Mouse (Mus musculus) forebrain, embryonic 15.5 days (tissue): ENCODE results near the gene Chmp4b. TPM values are rescaled to one million over a fixed set of nuclear protein-coding genes. Genes with fewer than 3 reads are reported as not detected.

Experiments used
- ATAC-seq: fragments of 200-750 bp; cut with Nextera tagmentation; replicated peaks from 2 replicates; pipeline ENCODE4 v1.8.0; 2017; ENCODE audit warnings: mild to moderate bottlenecking, moderate TSS enrichment, moderate library complexity
- H3K27ac ChIP-seq: fragments of 300-500 bp; sonication (generic); replicated peaks from 2 replicates; pipeline ENCODE4 v1.5.1; 2015; ENCODE audit warnings: mild to moderate bottlenecking, inconsistent platforms
- H3K27me3 ChIP-seq: fragments of 300-500 bp; sonication (generic); 2 replicates; pipeline ENCODE4 v1.6.1; 2015; ENCODE audit warnings: inconsistent platforms
- H3K36me3 ChIP-seq: fragments of 300-500 bp; sonication (generic); 2 replicates; pipeline ENCODE4 v1.6.1; 2015; ENCODE audit warnings: mild to moderate bottlenecking, inconsistent platforms
- H3K4me1 ChIP-seq: fragments of 300-500 bp; sonication (generic); 2 replicates; pipeline ENCODE4 v1.6.1; 2015; ENCODE audit warnings: inconsistent platforms
- H3K4me2 ChIP-seq: fragments of 300-500 bp; sonication (generic); replicated peaks from 2 replicates; pipeline ENCODE4 v1.6.1; 2015; ENCODE audit warnings: mild to moderate bottlenecking, inconsistent platforms
- H3K4me3 ChIP-seq: fragments of 300-500 bp; sonication (generic); 2 replicates; pipeline ENCODE4 v1.5.1; 2015; ENCODE audit warnings: mild to moderate bottlenecking, inconsistent platforms
- H3K9ac ChIP-seq: fragments of 300-500 bp; sonication (generic); replicated peaks from 2 replicates; pipeline ENCODE4 v1.6.1; 2015; ENCODE audit warnings: mild to moderate bottlenecking, inconsistent platforms
- H3K9me3 ChIP-seq: fragments of 300-500 bp; sonication (generic); 2 replicates; pipeline ENCODE4 v1.6.1; 2016; ENCODE audit warnings: inconsistent platforms
- WGBS: fragments of 180-500 bp; shearing (Covaris S2); methylation state at CpG from one replicate; pipeline ENCODE4 v1.1.7; 2015; ENCODE audit warnings: mixed read lengths; 5-methylcytosine and 5-hydroxymethylcytosine counted together
- polyA plus RNA-seq: library from polyadenylated mRNA; unstranded; fragments of >200 nt; fragmentation: Nextera tagmentation; extraction: Ambion mirVana; gene quantifications from 2 replicates; pipeline ENCODE4 v1.2.1, GENCODE M21; 2015

Chmp4b gene
- polyA plus RNA-seq, 1 experiment from 2014 or later = 25.0 TPM

DNA sequence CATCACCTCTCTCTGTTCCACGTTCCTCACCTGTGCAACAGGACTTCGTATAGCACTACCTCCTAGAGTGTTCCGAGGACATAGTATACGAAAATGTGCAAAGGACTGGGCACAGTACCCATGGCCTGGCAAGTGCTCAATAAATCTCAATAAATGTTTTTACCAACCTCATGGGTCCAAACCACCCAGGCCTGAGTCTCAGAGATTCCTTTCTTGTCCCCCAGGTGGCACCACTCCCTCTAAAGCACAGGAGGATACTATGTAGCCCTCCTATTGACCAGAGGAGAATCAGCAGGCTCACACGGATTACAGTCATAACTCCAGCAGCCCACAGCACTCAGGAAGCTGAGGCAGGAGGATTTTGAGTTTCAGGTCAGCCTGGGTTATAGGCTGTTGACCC, 4.9 kb upstream of the Chmp4b start:
- no peaks in the 10 kb centered on the region for H3K4me1 ChIP-seq
- H3K9ac ChIP-seq = no peak overlapping the region
- H3K27ac ChIP-seq = no peak overlapping the region
- ATAC-seq = no peak
- no peak overlapping the region for H3K4me2 ChIP-seq
- no peaks in the 10 kb centered on the region for H3K9me3 ChIP-seq
- WGBS = 78% methylated on average over 5 of the region's 5 CpGs
- no peak overlapping the region for H3K4me3 ChIP-seq
- peaks cover 40% of the 10 kb centered on the region for H3K36me3 ChIP-seq
- no peaks in the 10 kb centered on the region for H3K27me3 ChIP-seq

DNA sequence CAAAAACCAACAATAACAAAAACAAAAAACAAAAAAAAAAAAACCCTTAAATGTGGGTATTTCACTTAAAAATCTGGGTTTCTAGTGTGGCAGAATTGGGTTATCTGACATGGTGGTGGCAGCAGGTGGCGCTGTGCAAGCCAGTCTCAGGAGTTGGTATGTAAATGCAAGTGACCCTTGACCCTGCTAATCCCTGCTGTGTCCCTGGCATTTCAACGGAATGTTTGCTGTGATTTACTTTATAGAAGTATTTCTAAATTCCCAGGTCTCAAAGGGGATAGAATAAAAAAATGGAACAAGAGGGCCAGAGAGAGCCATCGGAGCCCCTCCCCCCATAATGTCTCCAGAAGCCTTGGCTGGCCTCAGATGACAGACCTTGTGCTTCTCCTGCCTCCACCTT, 3.4 kb upstream of the Chmp4b start:
- H3K4me1 ChIP-seq = no peaks in the 10 kb centered on the region
- ATAC-seq = no peak
- H3K27ac ChIP-seq = no peak overlapping the region
- no peak overlapping the region for H3K9ac ChIP-seq
- no peak overlapping the region for H3K4me3 ChIP-seq
- 20% methylated on average over 3 of the region's 3 CpGs for WGBS
- H3K4me2 ChIP-seq = no peak overlapping the region
- peaks cover 28% of the 10 kb centered on the region for H3K36me3 ChIP-seq
- no peaks in the 10 kb centered on the region for H3K9me3 ChIP-seq
- H3K27me3 ChIP-seq = no peaks in the 10 kb centered on the region

DNA sequence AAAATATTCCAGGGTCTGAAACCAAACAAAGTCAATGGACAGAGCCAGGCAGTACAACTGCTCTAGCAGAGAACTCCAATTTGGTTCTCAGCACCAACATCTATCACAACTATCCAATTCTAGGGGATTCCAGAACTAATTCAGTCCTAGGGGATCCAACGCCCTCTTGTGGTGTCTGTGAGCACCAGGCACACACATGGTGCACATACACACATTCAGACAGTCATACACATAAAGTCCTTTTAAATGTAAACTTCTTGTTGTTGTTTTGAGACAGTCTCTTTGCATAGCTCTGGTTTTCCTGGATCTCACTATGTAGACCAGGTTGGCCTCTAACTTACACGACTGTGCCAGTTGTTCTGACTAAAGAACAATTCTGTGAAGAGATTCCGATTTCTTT, 1.1 kb upstream of the Chmp4b start:
- no peak overlapping the region for H3K27ac ChIP-seq
- no peaks in the 10 kb centered on the region for H3K27me3 ChIP-seq
- H3K4me1 ChIP-seq = no peaks in the 10 kb centered on the region
- H3K9me3 ChIP-seq = no peaks in the 10 kb centered on the region
- H3K36me3 ChIP-seq = peaks cover 10% of the 10 kb centered on the region; the same call in 1 of the 2 replicates
- no peak for ATAC-seq
- WGBS = 76% methylated on average over 3 of the region's 3 CpGs
- H3K4me3 ChIP-seq = no peak overlapping the region
- no peak overlapping the region for H3K4me2 ChIP-seq
- H3K9ac ChIP-seq = no peak overlapping the region

DNA sequence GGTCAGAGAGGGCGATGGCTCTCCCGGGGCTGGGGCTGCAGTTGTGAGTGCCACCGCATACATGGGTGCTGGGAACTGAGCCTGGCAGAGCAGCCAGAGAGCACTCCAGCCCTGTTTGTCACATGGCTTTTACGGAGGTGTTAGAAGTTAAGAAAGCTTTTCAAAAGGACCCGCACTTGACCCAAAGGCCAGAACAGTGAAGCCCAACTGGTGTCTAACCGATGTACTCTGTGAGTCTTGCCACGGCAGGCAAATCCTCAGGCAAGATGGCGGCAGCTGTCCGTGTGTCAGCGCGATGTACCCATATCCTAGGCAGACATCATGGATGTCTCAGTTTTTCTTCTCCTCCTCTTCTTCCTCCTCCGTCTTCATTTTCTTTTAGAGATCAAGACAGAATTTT, 3.5 kb downstream of the Chmp4b start:
- Histone ChIP-seq H3K36me3 (no peaks in the 10 kb centered on the region), H3K27ac (no peak overlapping the region), H3K27me3 (no peaks in the 10 kb centered on the region), H3K4me3 (no peak overlapping the region), H3K4me2 (no peak overlapping the region), H3K4me1 (peaks cover 31% of the 10 kb centered on the region), H3K9ac (no peak overlapping the region), H3K9me3 (no peaks in the 10 kb centered on the region)
- no peak for ATAC-seq
- 96% methylated on average over 12 of the region's 12 CpGs for WGBS

DNA sequence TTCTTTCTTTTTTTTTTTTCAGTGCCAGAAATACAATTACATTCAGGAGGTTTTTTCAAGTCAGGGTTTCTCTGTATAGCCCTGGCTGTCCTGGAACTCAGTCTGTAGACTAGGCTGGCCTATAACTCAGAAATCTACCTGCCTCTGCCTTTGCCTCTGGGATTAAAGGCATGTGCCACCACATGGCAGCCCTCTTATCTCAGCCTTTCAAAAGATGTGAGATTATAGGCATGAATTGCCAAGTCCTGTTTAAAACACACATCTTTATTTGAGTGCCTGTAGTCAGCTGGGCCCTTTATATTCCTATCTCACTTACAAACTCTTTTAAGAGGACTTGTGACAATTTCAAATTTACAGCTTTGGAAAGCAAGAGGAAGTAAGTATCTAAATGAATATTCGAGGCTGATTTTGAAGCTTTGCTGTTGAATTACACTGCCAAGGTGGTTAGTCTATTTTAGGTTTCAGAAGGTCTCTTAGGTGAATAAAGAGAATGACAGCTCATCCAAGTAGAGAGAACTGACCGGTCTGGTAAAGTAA, 4.4 kb downstream of the Chmp4b start:
- H3K4me3 ChIP-seq = no peak overlapping the region
- no peak overlapping the region for H3K9ac ChIP-seq
- peak overlapping the region; percentile 40; the same call in 1 of the 2 replicates for H3K4me2 ChIP-seq
- 92% methylated on average over 2 of the region's 2 CpGs for WGBS
- H3K9me3 ChIP-seq = no peaks in the 10 kb centered on the region
- no peaks in the 10 kb centered on the region for H3K27me3 ChIP-seq
- H3K4me1 ChIP-seq = peaks cover 31% of the 10 kb centered on the region
- H3K27ac ChIP-seq = 0 out of 2 replicates have a peak overlapping the region, but pooled peaks have one; percentile 28
- no peaks in the 10 kb centered on the region for H3K36me3 ChIP-seq
- no peak for ATAC-seq

DNA sequence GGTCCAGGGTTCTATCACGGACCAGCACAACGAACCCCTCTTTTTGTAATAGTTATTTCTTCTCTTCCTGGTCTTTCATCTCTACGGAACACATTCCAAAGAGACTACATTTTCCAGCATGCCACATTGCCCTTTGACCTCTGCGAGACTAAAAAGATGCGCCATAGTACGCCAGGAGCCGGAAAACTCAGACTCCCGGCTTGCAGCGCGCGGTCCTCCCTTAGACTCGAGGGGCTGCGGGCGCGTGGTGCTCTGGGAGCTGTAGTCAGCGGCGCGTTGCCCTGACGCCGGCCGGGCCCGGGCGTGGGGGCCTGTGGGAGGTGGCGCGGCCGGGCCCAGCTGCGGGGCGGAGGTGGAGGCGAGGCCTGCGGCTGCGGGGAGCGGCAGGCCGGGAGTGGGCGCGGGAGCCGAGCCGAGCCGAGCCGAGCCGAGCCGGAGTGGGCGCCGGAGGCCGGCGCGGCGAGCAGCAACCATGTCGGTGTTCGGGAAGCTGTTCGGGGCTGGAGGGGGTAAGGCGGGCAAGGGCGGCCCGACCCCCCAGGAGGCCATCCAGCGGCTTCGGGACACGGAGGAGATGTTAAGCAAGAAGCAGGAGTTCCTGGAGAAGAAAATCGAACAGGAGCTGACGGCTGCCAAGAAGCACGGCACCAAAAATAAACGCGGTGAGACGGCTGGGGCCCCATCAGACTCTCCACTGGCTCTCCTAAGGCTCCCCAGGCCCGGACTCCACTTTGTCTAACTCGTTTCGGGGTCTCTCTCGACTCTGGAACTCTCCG, 5.4 kb downstream of the Chmp4b start:
- under 1% methylated on average over 67 of the region's 67 CpGs for WGBS
- Histone ChIP-seq H3K9me3 (no peaks in the 10 kb centered on the region), H3K4me1 (peaks cover 31% of the 10 kb centered on the region), H3K27me3 (no peaks in the 10 kb centered on the region), H3K9ac (peak overlapping the region; percentile 97), H3K27ac (peak overlapping the region; percentile 74), H3K4me2 (peak overlapping the region; percentile 79), H3K4me3 (peak overlapping the region; percentile 98), H3K36me3 (no peaks in the 10 kb centered on the region)
- peak; percentile 100 for ATAC-seq

DNA sequence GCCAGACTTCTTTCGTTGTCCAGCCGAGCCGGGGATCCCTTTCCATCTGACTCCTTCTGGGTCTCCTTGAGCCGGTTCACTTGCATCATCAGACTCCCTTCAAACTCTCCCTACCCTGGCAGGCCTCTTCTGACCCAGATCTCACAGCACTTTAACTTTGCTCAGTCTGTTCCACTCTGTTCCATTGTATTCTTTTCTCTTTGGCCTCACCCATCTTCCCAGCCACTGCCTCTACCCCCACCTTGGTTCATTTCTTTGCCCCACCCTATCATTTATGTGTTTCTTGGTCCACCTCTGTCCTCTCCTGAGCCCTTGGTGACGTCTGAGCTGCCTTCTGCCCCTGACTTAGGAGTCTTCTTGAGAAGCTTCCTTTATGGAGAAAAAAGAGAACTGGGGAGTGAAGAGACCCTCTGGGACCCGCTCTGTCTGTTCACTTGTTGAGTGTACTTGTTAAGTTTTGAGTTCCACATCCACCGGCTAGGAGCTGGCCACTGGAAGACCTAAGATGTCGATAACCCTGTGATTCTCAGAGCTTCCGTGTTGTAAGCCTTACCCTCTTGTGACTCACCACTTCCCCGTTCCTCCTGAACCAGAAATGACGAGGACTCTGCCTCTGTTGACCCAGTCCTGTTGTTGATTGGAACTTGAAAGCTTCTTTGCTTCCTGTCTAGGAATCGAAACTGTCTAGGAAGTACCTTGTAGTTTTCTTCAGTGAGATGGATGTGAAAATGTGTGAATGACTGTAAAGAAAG, 6.2 kb downstream of the Chmp4b start:
- no peaks in the 10 kb centered on the region for H3K36me3 ChIP-seq
- no peaks in the 10 kb centered on the region for H3K9me3 ChIP-seq
- peak overlapping the region; percentile 97 for H3K9ac ChIP-seq
- H3K4me1 ChIP-seq = peaks cover 31% of the 10 kb centered on the region
- H3K27ac ChIP-seq = peak overlapping the region; percentile 74
- peak overlapping the region; percentile 79 for H3K4me2 ChIP-seq
- no peaks in the 10 kb centered on the region for H3K27me3 ChIP-seq
- WGBS = 17% methylated on average over 12 of the region's 12 CpGs
- peak overlapping the region; percentile 98 for H3K4me3 ChIP-seq
- no peak for ATAC-seq

DNA sequence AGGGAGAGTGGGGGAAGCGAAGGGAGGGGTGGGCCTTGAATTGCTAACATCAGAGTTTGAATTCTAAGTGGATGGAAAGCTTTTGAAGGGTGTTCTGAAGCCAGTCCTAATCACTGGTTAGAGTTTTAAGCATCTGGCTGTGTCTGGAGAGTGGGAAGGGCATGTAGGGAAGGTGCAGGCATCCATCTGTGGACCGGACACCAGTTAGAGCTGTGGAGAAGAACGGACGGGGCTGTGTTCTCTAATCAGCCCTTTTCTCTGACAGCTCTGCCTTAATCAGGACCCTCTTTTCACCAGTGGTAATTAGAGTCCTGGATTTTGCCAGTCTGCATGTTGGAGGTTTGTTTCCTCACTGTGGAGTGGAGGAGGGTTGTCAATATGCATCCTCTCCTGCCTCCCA, 7.6 kb downstream of the Chmp4b start:
- H3K27ac ChIP-seq = no peak overlapping the region
- no peak overlapping the region for H3K9ac ChIP-seq
- peak overlapping the region; percentile 4; the same call in 1 of the 2 replicates for H3K4me3 ChIP-seq
- H3K9me3 ChIP-seq = no peaks in the 10 kb centered on the region
- peaks cover 3% of the 10 kb centered on the region; the same call in 1 of the 2 replicates for H3K36me3 ChIP-seq
- peak overlapping the region; percentile 79 for H3K4me2 ChIP-seq
- H3K4me1 ChIP-seq = peaks cover 31% of the 10 kb centered on the region
- 52% methylated on average over 4 of the region's 4 CpGs for WGBS
- no peak for ATAC-seq
- no peaks in the 10 kb centered on the region for H3K27me3 ChIP-seq

DNA sequence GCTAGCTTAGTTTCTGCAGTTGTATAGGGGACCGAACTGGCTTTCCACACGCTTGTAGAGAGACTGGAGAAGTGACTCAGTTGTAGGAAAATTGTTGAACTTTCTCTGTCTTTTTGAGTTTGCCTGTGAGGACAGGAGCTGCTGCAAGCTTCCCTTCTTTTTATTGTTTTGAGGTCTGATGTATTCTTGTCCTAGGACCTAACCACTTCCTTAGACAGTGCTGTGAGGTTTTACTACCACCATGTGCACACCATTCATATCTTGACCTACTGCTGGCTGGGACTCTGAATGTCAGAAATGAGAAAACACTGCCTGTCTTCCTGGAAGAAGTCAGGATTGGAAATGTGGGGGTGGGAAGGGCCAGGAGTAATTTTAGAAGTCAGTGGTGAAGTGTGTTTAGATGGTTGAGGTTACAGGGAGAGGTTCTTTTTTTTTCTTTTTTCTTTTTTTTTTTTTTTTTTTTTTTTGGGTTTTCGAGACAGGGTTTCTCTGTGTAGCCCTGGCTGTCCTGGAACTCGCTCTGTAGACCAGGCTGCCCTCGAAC, 8.1 kb downstream of the Chmp4b start:
- no peak overlapping the region for H3K27ac ChIP-seq
- WGBS = 86% methylated on average over 2 of the region's 5 CpGs
- H3K9ac ChIP-seq = no peak overlapping the region
- H3K4me3 ChIP-seq = peak overlapping the region; percentile 4; the same call in 1 of the 2 replicates
- H3K27me3 ChIP-seq = no peaks in the 10 kb centered on the region
- H3K9me3 ChIP-seq = no peaks in the 10 kb centered on the region
- no peak for ATAC-seq
- H3K36me3 ChIP-seq = peaks cover 3% of the 10 kb centered on the region; the same call in 1 of the 2 replicates
- peaks cover 31% of the 10 kb centered on the region for H3K4me1 ChIP-seq
- H3K4me2 ChIP-seq = peak overlapping the region; percentile 79

DNA sequence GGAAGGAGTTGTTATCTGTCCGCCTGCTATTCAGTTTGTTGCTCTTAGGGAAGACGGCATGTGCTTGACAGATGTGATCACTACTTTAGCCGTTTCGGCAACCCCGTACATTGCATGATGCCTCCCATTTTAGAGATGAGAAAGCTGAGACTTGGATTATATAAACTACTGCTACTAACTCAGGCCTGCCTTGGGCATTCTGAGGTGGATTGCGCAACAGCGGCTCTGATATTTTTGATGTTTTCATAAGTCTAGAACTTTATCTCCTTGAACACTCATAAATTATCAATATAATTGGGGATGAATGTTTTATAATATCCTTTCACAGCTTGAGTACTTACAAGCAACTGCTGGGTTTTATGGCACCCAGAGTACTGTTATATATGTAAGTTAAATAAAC, 17.2 kb downstream of the Chmp4b start:
- H3K27me3 ChIP-seq = no peaks in the 10 kb centered on the region
- peaks cover 7% of the 10 kb centered on the region; the same call in 1 of the 2 replicates for H3K4me1 ChIP-seq
- no peak for ATAC-seq
- peaks cover under 1% of the 10 kb centered on the region; the same call in 1 of the 2 replicates for H3K36me3 ChIP-seq
- no peak overlapping the region for H3K9ac ChIP-seq
- WGBS = 97% methylated on average over 7 of the region's 7 CpGs
- no peak overlapping the region for H3K4me3 ChIP-seq
- no peaks in the 10 kb centered on the region for H3K9me3 ChIP-seq
- no peak overlapping the region for H3K4me2 ChIP-seq
- H3K27ac ChIP-seq = no peak overlapping the region

DNA sequence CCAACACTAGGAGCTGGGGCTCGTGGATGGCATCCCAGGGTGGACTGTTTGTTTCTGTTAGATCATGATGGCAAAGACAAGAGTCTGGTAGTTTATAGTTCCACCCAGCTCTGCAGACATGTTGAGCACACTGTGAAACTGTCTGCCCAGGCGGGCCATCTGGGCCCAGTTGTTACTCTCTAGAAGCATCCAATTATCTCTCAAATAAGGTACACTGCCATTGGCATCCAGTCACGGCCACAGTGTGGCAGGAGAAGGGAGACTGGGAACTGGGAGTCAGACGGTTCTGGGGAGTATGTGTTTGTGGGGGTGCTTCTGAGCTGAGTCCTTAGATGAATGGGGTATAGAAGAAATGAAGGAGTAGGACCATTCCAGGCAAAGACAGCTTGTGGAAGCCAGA, 18.6 kb downstream of the Chmp4b start:
- H3K4me1 ChIP-seq = peaks cover 11% of the 10 kb centered on the region; the same call in 1 of the 2 replicates
- H3K9me3 ChIP-seq = no peaks in the 10 kb centered on the region
- no peak for ATAC-seq
- no peak overlapping the region for H3K4me3 ChIP-seq
- no peaks in the 10 kb centered on the region for H3K27me3 ChIP-seq
- no peak overlapping the region for H3K4me2 ChIP-seq
- no peak overlapping the region for H3K9ac ChIP-seq
- 58% methylated on average over 4 of the region's 4 CpGs for WGBS
- no peak overlapping the region for H3K27ac ChIP-seq
- no peaks in the 10 kb centered on the region for H3K36me3 ChIP-seq

DNA sequence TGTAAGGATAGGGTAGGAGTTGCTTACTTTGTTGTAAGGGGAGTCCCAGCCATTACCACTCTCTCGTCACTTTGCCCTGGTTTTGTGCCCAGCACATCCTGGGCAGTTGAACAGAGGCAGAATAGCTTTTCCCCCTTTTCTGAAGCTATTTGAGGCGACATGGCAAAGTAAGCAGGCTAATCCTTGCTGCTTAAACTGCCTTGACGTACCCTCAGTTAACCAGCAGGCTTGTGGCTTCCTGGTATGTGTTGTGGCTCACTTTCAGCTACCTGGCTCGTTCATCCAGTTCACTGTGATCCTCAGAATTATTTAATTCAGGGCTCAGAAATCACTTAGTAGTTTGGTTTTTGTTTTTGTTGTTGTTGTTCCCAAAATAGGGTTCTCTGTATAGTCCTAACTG, 19.2 kb downstream of the Chmp4b start:
- ATAC-seq = no peak
- Histone ChIP-seq H3K27ac (no peak overlapping the region), H3K36me3 (no peaks in the 10 kb centered on the region), H3K9me3 (no peaks in the 10 kb centered on the region), H3K27me3 (no peaks in the 10 kb centered on the region), H3K4me3 (no peak overlapping the region), H3K4me2 (no peak overlapping the region), H3K4me1 (peaks cover 11% of the 10 kb centered on the region; the same call in 1 of the 2 replicates), H3K9ac (no peak overlapping the region)
- 83% methylated on average over 4 of the region's 4 CpGs for WGBS
